Mouse (Mus musculus) G1E (cell line): ENCODE data around the gene Ccdc82. TPM values are rescaled to one million over a fixed set of nuclear protein-coding genes. Genes with fewer than 3 reads are reported as not detected.

ENCODE experiments used
- ATAC-seq: 2 replicates; pipeline ENCODE4 v1.8.0; 2016; ENCODE audit warnings: mild to moderate bottlenecking; ENCODE audit not compliant: insufficient number of reproducible peaks, poor library complexity, low FRiP score, severe bottlenecking; ENCODE audit errors: extremely low read depth
- DNase-seq: peaks from one replicate; pipeline ENCODE4 v3.0.0; 2012; ENCODE audit warnings: low spot score
- H3K27me3 ChIP-seq: 2 replicates; pipeline ENCODE4 v1.6.1; 2012; ENCODE audit warnings: mild to moderate bottlenecking, low read length, inconsistent platforms; ENCODE audit not compliant: insufficient read depth
- H3K36me3 ChIP-seq: replicated peaks from 2 replicates; pipeline ENCODE3; 2012; ENCODE audit warnings: mild to moderate bottlenecking, inconsistent platforms
- H3K4me1 ChIP-seq: 2 replicates; pipeline ENCODE4 v1.6.1; 2012; ENCODE audit warnings: low read depth, low read length, inconsistent platforms, mixed read lengths; ENCODE audit not compliant: insufficient read depth
- H3K4me3 ChIP-seq: 2 replicates; pipeline ENCODE4 v1.5.1; 2012; ENCODE audit warnings: low read depth, mild to moderate bottlenecking, inconsistent platforms, low read length, moderate library complexity, mixed read lengths
- H3K9me3 ChIP-seq: replicated peaks from 2 replicates; pipeline ENCODE4 v1.6.1; 2012; ENCODE audit warnings: inconsistent platforms
- CTCF ChIP-seq: IDR thresholded peaks from 2 replicates; pipeline ENCODE4 v1.5.1; 2012; ENCODE audit warnings: low read depth, low read length, inconsistent platforms, mixed read lengths
- GATA1 ChIP-seq: IDR thresholded peaks from 2 replicates; pipeline ENCODE4 v1.6.1; 2012; ENCODE audit warnings: borderline replicate concordance, low read length, inconsistent platforms, mixed read lengths
- GATA2 ChIP-seq: IDR thresholded peaks from 2 replicates; pipeline ENCODE4 v1.6.1; 2012; ENCODE audit warnings: low read depth, low read length, inconsistent platforms, borderline replicate concordance
- POLR2AphosphoS5 ChIP-seq: IDR thresholded peaks from 2 replicates; pipeline ENCODE4 v1.6.1; 2012; ENCODE audit warnings: low read depth, low read length, inconsistent platforms; ENCODE audit not compliant: insufficient replicate concordance
- TAL1 ChIP-seq: conservative IDR thresholded peaks from 2 replicates; pipeline ENCODE4 v1.6.1; 2012; ENCODE audit warnings: low read depth, low read length, inconsistent platforms, mixed read lengths
- polyA plus RNA-seq: library from polyadenylated mRNA; stranded (reverse); fragments of >175 nt; gene quantifications from 2 replicates; pipeline ENCODE4 v1.2.3, GENCODE M21; 2012
- total RNA-seq, 2 experiments: library from RNA; stranded (forward) in 1 of 2; stranded (reverse) in 1 of 2; fragments of 200-1000 nt in 1 of 2; fragments of >200 nt in 1 of 2; fragmentation: Nextera tagmentation in 1 of 2; gene quantifications; 2 replicates each; pipeline ENCODE4 v1.2.3; 2014 to 2017

The Ccdc82 gene
- total and polyA plus RNA-seq, 3 experiments = 3.6 to 74.6 (median 59.1) TPM

DNA sequence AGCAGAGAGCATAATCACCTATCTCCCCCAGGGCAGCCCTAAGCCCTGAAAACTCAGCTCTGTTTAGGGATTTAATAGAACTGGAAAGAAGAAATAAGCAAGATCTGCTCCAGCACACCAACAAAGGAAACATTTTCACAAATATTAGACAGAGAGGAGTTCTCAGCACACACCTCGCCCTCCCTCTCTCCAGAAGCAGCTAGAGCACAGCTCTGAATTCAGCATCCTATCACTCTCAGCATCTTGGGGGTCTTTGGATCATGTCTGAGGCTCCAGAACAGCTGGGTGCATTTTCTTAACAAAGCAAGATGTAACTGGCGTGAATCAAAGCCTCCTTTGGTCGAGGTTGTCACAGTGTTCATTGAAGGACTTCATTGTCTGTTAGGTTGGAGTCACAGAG lies 63.5 kb downstream of the Ccdc82 start:
- peaks cover 17% of the 10 kb centered on the region; the same call in 1 of the 2 replicates for H3K4me1 ChIP-seq
- no peaks in the 10 kb centered on the region for H3K27me3 ChIP-seq
- no peak for TF ChIP-seq CTCF
- no peak for TF ChIP-seq TAL1
- no peak for TF ChIP-seq GATA1
- no peak for TF ChIP-seq POLR2AphosphoS5
- no peak for TF ChIP-seq GATA2
- no peaks in the 10 kb centered on the region for H3K9me3 ChIP-seq
- no peaks in the 10 kb centered on the region for H3K36me3 ChIP-seq
- DNase-seq = no peak
- ATAC-seq = no peak
- H3K4me3 ChIP-seq = no peak overlapping the region

DNA sequence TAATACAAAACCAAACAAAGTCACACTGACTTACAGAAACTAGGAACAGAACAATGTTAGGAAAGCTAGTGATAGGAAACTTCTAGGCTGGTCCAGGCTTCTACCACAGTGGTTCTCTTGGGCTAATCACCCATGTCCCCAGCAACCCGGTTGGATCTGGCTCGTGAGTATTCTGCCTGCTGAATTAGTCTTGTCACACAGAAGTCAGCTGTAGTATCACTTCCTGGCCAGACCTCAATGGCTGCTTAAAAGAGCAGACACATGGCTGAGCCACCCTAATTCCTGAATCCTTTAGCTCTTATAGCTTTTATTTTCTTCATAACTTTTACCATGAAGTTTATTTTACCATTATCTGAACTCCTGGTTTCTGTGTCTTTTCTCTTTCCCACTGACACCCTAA lies 64.3 kb downstream of the Ccdc82 start:
- H3K4me1 ChIP-seq = peaks cover 17% of the 10 kb centered on the region; the same call in 1 of the 2 replicates
- ATAC-seq (no peak), DNase-seq (no peak)
- H3K9me3 ChIP-seq = no peaks in the 10 kb centered on the region
- no peaks in the 10 kb centered on the region for H3K27me3 ChIP-seq
- no peaks in the 10 kb centered on the region for H3K36me3 ChIP-seq
- no peak for TF ChIP-seq GATA2
- no peak for TF ChIP-seq CTCF
- no peak for TF ChIP-seq GATA1
- TF ChIP-seq TAL1 = no peak
- TF ChIP-seq POLR2AphosphoS5 = no peak
- no peak overlapping the region for H3K4me3 ChIP-seq

GRCm38 (mm10) chr9:13313923-13314322 lies 67.2 kb downstream of the Ccdc82 start:
- Histone ChIP-seq H3K36me3 (no peaks in the 10 kb centered on the region), H3K9me3 (no peaks in the 10 kb centered on the region), H3K4me1 (peaks cover 17% of the 10 kb centered on the region; the same call in 1 of the 2 replicates), H3K27me3 (no peaks in the 10 kb centered on the region), H3K4me3 (no peak overlapping the region)
- TF ChIP-seq CTCF (no peak), GATA1 (no peak), TAL1 (no peak), POLR2AphosphoS5 (no peak), GATA2 (no peak)
- ATAC-seq (no peak), DNase-seq (no peak)

DNA sequence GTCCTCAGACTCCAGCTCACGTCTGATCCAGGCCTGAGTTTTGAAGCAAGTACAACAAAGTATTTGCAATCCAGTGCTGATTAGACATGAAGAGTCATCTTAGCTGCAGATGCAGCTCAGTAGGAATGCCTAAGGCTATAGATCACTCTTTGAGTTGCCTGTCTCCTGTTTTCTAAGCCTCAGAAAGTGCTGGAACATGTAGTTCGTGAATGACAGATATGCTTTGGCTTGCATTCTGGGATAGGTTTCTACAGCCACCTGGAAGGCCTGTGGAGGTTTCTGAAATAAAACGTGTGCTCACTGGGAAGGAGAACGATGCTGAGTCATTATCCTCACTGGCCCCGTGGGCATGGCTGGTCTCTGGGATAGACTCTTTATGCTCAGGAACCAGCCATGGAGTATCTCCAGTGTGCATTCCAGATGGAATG lies 67.8 kb downstream of the Ccdc82 start:
- Histone ChIP-seq H3K4me3 (no peak overlapping the region), H3K36me3 (no peaks in the 10 kb centered on the region), H3K27me3 (no peaks in the 10 kb centered on the region), H3K4me1 (peaks cover 17% of the 10 kb centered on the region; the same call in 1 of the 2 replicates), H3K9me3 (no peaks in the 10 kb centered on the region)
- no peak for DNase-seq
- no peak for ATAC-seq
- TF ChIP-seq GATA1 = no peak
- no peak for TF ChIP-seq GATA2
- TF ChIP-seq POLR2AphosphoS5 = no peak
- TF ChIP-seq TAL1 = no peak
- no peak for TF ChIP-seq CTCF

DNA sequence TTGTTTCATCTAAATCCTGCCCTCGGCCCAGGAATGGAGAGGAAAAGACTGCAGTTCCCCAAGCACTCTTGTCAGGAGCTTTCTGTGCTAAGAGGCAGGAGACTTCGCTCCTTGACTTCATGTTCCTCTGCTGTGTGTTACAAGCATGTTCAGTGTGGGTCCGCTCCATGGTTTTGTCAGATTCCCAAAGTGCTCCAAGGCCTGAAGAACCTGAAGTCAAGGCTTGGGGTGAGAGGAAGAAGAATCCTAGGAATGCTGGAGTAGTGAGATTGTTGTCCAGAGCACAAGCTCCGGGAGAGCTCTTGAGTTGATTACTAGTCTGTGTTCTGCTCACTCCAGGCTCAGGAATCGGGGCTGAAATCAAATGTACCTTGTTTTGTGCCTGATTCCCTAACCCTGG lies 68.6 kb downstream of the Ccdc82 start:
- H3K4me3 ChIP-seq = no peak overlapping the region
- peaks cover 10% of the 10 kb centered on the region; the same call in 1 of the 2 replicates for H3K4me1 ChIP-seq
- no peaks in the 10 kb centered on the region for H3K36me3 ChIP-seq
- DNase-seq = no peak
- no peak for ATAC-seq
- H3K27me3 ChIP-seq = no peaks in the 10 kb centered on the region
- TF ChIP-seq TAL1 (no peak), GATA1 (no peak), POLR2AphosphoS5 (no peak), GATA2 (no peak), CTCF (no peak)
- no peaks in the 10 kb centered on the region for H3K9me3 ChIP-seq

- no peak for TF ChIP-seq GATA2
- TF ChIP-seq POLR2AphosphoS5 = no peak
- no peak for TF ChIP-seq CTCF
- TF ChIP-seq TAL1 = no peak
- TF ChIP-seq GATA1 = no peak
- ATAC-seq = no peak
- H3K9me3 ChIP-seq = no peaks in the 10 kb centered on the region
- no peaks in the 10 kb centered on the region; the same call in 1 of the 2 replicates for H3K27me3 ChIP-seq
- no peaks in the 10 kb centered on the region for H3K36me3 ChIP-seq
- 0 out of 2 replicates have a peak, but pooled peaks cover 2% of the 10 kb centered on the region for H3K4me1 ChIP-seq
- DNase-seq = no peak
- no peak overlapping the region for H3K4me3 ChIP-seq
Measured at GRCm38 (mm10) chr9:13319566-13319965, 72.8 kb downstream of the Ccdc82 start.
